Mouse (Mus musculus): ENCODE data around the gene Uhmk1. TPM values are rescaled to one million over a fixed set of nuclear protein-coding genes. Genes with fewer than 3 reads are reported as not detected.
"Not testable (repeated sequence)": the region's sequence is repeated elsewhere in the genome, so short reads cannot be mapped to it uniquely, and the experiment has no call there.

The Uhmk1 gene
- polyA plus RNA-seq (2015; fragmentation: Nextera tagmentation; extraction: Ambion mirVana): 6.6 and 7.0 TPM in 2 replicates

DNA sequence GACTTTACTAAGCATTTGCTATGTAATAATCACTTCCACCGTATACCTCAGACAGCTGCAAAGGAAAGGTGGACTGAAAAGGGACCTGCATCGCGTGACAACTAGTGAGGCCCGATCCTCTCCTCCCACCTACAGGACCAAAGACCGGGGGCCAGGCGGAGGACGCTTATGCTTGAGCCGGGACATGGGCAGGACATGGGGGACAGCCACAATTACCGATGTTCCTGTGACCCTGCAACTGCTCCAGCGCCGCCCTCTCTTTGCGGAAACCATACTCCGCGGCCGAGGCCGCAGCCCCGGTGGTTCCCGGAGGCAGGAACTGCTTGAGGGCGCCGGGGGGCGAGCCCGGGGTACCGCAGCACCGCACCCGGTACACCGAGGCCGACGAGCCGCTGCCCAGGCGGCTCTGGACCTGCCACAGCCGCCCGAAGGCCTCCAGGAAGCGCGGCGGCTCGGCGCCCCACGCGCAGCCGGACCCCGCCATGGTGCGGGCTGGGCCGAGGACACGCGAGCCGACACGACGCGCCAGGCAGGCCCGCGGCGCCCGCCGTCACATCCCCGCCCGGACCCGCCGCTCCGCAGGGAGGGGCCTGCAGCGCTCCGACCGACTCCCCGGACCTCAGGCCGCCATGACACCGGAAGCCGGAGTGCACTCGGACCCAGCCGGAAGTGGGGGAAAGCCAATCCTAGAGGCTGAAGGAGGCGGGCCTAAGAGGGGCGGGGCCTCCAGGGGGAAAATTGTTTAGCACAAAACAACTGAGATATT lies at the start of gene Uhmk1:
Uhmk1 (minus strand) TSS at position 641 of the 766 bp plus-strand sequence.
- Histone ChIP-seq H3K9me3 (replicated peaks; ENCODE audit: low read length) (no peaks in the 10 kb centered on the region), H3K4me2 (ENCODE audit: low read length) (peak within 1 kb of the TSS; percentile 57), H3K27me3 (ENCODE audit: insufficient read depth, low read length) (no peaks in the 10 kb centered on the region), H3K9ac (ENCODE audit: low read depth, low read length) (peak within 1 kb of the TSS; percentile 95), H3K4me3 (replicated peaks; ENCODE audit: low read depth, low read length) (peak within 1 kb of the TSS; percentile 93), H3K4me1 (replicated peaks; ENCODE audit: insufficient read depth, low read length) (0 out of 2 replicates have a peak, but pooled peaks cover 3% of the 10 kb centered on the region), H3K36me3 (ENCODE audit: insufficient read depth, low read length) (peaks cover 9% of the 10 kb centered on the region; the same call in 1 of the 2 replicates), H3K27ac (peak within 1 kb of the TSS; percentile 87)
- peak; percentile 99 for ATAC-seq (replicated peaks; ENCODE audit: low FRiP score, low read depth)
- peak; percentile 95 for DNase-seq (ENCODE audit: low spot score)
- WGBS: 1% methylated on average over 68 of the region's 70 CpGs
- TF ChIP-seq CTCF (IDR thresholded peaks at IDR 0.05; ENCODE audit: low read depth): no peak

DNA sequence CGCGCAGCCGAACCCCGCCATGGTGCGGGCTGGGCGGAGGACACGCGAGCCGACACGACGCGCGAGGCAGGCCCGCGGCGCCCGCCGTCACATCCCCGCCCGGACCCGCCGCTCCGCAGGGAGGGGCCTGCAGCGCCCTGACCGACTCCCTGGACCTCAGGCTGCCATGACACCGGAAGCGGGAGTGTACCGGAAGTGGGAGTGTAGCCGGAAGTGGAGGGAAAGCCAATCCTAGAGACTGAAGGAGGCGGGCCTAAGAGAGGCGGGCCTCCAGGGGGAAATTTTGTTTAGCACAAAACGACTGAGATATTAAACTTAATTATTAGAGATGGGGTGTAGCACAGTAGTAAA lies 40.3 kb upstream of the Uhmk1 start:
- peak overlapping the region; percentile 36; the same call in 1 of the 2 replicates for H3K27ac ChIP-seq
- H3K4me2 ChIP-seq (ENCODE audit: low read length): peak overlapping the region; percentile 68
- H3K9me3 ChIP-seq (replicated peaks; ENCODE audit: low read length): no peaks in the 10 kb centered on the region
- H3K9ac ChIP-seq (ENCODE audit: low read depth, low read length): peak overlapping the region; percentile 83
- WGBS: 12% methylated on average over 32 of the region's 32 CpGs
- H3K4me1 ChIP-seq (replicated peaks; ENCODE audit: insufficient read depth, low read length): no peaks in the 10 kb centered on the region
- no peaks in the 10 kb centered on the region for H3K36me3 ChIP-seq (ENCODE audit: insufficient read depth, low read length)
- H3K4me3 ChIP-seq (replicated peaks; ENCODE audit: low read depth, low read length): peak overlapping the region; percentile 60
- TF ChIP-seq CTCF (IDR thresholded peaks at IDR 0.05; ENCODE audit: low read depth): no peak
- H3K27me3 ChIP-seq (ENCODE audit: insufficient read depth, low read length): no peaks in the 10 kb centered on the region
- DNase-seq (ENCODE audit: low spot score): peak; percentile 94
- ATAC-seq (replicated peaks; ENCODE audit: low FRiP score, low read depth): peak; percentile 97

DNA sequence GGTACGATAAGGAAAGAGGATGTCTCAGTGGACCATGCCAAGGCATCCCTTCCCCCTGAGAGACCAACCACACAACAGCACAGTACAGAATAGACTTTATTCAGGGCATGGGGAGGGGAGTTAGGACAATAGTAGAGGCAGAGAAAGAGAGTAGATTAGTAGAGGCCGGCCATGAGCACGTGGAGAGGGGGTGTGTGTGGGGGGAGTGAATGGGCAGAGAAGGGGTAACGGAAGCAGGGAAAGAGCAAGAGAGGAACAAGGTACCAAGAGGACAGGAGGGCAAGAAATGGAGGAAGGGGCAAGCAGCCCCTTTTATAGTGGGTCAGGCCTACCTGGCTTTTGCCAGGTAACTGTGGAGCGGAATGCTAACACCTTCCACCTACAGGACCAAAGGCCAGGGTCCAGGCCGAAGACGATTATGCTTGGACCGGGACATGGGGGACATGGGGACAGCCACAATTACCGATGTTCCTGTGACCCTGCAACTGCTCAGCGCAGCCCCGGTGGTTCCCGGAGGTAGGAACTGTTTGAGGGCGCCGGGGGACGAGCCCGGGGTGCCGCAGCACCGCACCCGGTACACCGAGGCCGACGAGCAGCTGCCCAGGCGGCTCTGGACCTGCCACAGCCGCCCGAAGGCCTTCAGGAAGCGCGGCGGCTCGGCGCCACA lies 39.8 kb upstream of the Uhmk1 start:
- no peaks in the 10 kb centered on the region for H3K36me3 ChIP-seq (ENCODE audit: insufficient read depth, low read length)
- no peak for DNase-seq (ENCODE audit: low spot score)
- no peaks in the 10 kb centered on the region for H3K4me1 ChIP-seq (replicated peaks; ENCODE audit: insufficient read depth, low read length)
- no peaks in the 10 kb centered on the region for H3K27me3 ChIP-seq (ENCODE audit: insufficient read depth, low read length)
- H3K4me2 ChIP-seq (ENCODE audit: low read length): peak overlapping the region; percentile 68
- TF ChIP-seq CTCF (IDR thresholded peaks at IDR 0.05; ENCODE audit: low read depth): no peak
- ATAC-seq (replicated peaks; ENCODE audit: low FRiP score, low read depth): no peak; the same call in none of the 2 replicates
- H3K9me3 ChIP-seq (replicated peaks; ENCODE audit: low read length): no peaks in the 10 kb centered on the region
- H3K9ac ChIP-seq (ENCODE audit: low read depth, low read length): peak overlapping the region; percentile 83
- H3K27ac ChIP-seq: peak overlapping the region; percentile 36; the same call in 1 of the 2 replicates
- peak overlapping the region; percentile 60 for H3K4me3 ChIP-seq (replicated peaks; ENCODE audit: low read depth, low read length)
- whole genome bisulfite sequencing: 37% methylated on average over 27 of the region's 30 CpGs

DNA sequence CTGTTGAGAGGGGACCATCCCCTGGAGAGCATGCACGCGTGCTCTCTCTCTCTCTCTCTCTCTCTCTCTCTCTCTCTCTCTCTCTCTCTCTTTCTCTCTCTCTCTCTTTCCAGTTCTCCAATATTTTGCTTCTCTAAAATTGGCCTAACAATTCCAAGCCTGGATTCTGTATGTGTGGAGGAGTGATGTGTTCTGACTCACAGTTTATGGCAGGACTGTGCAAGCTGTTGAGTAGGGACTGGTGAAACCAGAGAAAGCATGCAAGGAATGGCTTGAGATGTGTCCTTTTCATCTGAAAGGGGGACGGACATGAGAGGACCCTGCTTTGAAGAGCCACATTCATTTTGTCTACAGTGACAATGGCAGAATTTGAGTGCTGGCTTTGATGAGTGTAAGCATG lies 29.8 kb upstream of the Uhmk1 start:
- TF ChIP-seq CTCF (IDR thresholded peaks at IDR 0.05; ENCODE audit: low read depth): no peak
- H3K4me3 ChIP-seq (replicated peaks; ENCODE audit: low read depth, low read length): no peak overlapping the region
- 89% methylated on average over 3 of the region's 3 CpGs for WGBS
- ATAC-seq (replicated peaks; ENCODE audit: low FRiP score, low read depth) (no peak), DNase-seq (ENCODE audit: low spot score) (no peak)
- no peak overlapping the region for H3K9ac ChIP-seq (ENCODE audit: low read depth, low read length)
- H3K9me3 ChIP-seq (replicated peaks; ENCODE audit: low read length): no peaks in the 10 kb centered on the region
- no peak overlapping the region for H3K4me2 ChIP-seq (ENCODE audit: low read length)
- no peaks in the 10 kb centered on the region for H3K4me1 ChIP-seq (replicated peaks; ENCODE audit: insufficient read depth, low read length)
- no peak overlapping the region for H3K27ac ChIP-seq
- H3K27me3 ChIP-seq (ENCODE audit: insufficient read depth, low read length): no peaks in the 10 kb centered on the region
- no peaks in the 10 kb centered on the region for H3K36me3 ChIP-seq (ENCODE audit: insufficient read depth, low read length)

DNA sequence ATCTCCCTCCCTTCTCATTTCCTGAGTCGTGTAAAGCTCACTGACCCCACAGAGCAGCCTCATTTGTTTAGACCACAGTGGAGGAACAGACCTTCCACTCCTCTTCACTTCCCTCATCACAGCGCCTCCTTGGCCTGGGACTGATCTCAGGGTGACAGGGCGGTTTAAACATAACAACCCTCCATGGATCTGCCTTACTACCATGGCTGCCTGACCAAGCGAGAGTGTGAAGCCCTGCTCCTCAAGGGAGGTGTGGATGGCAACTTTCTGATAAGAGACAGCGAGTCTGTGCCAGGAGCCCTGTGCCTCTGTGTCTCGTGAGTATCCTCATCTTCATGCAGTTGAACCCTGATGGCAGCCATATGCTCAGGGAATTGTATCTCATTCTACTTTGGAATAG lies 17.5 kb upstream of the Uhmk1 start, which contains the start of gene Sh2d1b2:
Sh2d1b2 (plus strand) TSS at position 62 of the 400 bp plus-strand sequence.
- H3K9ac ChIP-seq (ENCODE audit: low read depth, low read length); DNase-seq (ENCODE audit: low spot score); H3K4me1 ChIP-seq (replicated peaks; ENCODE audit: insufficient read depth, low read length); H3K9me3 ChIP-seq (replicated peaks; ENCODE audit: low read length); H3K27ac ChIP-seq; H3K36me3 ChIP-seq (ENCODE audit: insufficient read depth, low read length); H3K27me3 ChIP-seq (ENCODE audit: insufficient read depth, low read length); H3K4me3 ChIP-seq (replicated peaks; ENCODE audit: low read depth, low read length); H3K4me2 ChIP-seq (ENCODE audit: low read length); ATAC-seq (replicated peaks; ENCODE audit: low FRiP score, low read depth): not testable (repeated sequence)
- 57% methylated on average over 5 of the region's 6 CpGs for WGBS

DNA sequence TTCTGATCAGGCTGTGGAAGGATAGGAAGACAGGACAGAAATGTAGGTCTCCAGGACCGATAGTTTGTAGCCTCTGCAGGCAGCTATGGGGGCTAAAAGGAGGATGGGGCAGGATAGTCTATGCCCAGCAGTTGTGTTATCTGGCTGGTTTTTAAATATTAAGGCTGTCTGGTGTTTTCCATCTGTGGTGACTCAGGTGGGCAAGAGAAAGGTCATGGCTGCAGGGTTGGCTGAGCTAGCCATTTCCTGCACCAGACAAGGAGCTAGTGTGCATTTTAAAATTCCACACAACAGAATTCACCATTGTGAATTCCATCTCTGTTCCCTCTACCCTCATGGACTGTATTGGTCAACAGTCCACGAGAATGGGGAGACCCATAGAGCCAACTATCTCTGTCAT lies 8.1 kb upstream of the Uhmk1 start:
- Histone ChIP-seq H3K36me3 (ENCODE audit: insufficient read depth, low read length) (no peaks in the 10 kb centered on the region), H3K4me2 (ENCODE audit: low read length) (no peak overlapping the region), H3K9me3 (replicated peaks; ENCODE audit: low read length) (no peaks in the 10 kb centered on the region), H3K4me1 (replicated peaks; ENCODE audit: insufficient read depth, low read length) (no peaks in the 10 kb centered on the region), H3K9ac (ENCODE audit: low read depth, low read length) (no peak overlapping the region), H3K4me3 (replicated peaks; ENCODE audit: low read depth, low read length) (no peak overlapping the region), H3K27ac (no peak overlapping the region), H3K27me3 (ENCODE audit: insufficient read depth, low read length) (no peaks in the 10 kb centered on the region)
- DNase-seq (ENCODE audit: low spot score): no peak
- WGBS: 76% methylated on average over 2 of the region's 2 CpGs
- no peak for TF ChIP-seq CTCF (IDR thresholded peaks at IDR 0.05; ENCODE audit: low read depth)
- no peak for ATAC-seq (replicated peaks; ENCODE audit: low FRiP score, low read depth)

Measured in kidney, postnatal 0 days (tissue).